Mouse (Mus musculus) urinary bladder, postnatal 14 days (tissue): ENCODE data around the gene Ccng1.
"Not testable (repeated sequence)": the region's sequence is repeated elsewhere in the genome, so short reads cannot be mapped to it uniquely, and the experiment has no call there.

ENCODE experiments used
- DNase-seq: peaks from one replicate; pipeline ENCODE4 v3.0.0; 2021; ENCODE audit warnings: low spot score

Ccng1 gene

GRCm38 (mm10) chr11:40718324-40718723 lies 36.8 kb downstream of the Ccng1 start:
- DNase-seq = no peak

GRCm38 (mm10) chr11:40715524-40715923 lies 39.6 kb downstream of the Ccng1 start:
- DNase-seq = no peak

- peak; percentile 34 for DNase-seq
Measured at GRCm38 (mm10) chr11:40713858-40714257, 41.3 kb downstream of the Ccng1 start.

GRCm38 (mm10) chr11:40709899-40710298 lies 45.2 kb downstream of the Ccng1 start:
- DNase-seq = not testable (repeated sequence)
